Mouse (Mus musculus): ENCODE results near the gene Filip1l. TPM values are rescaled to one million over a fixed set of nuclear protein-coding genes. Genes with fewer than 3 reads are reported as not detected.

Filip1l gene
- total RNA-seq, 2 experiments from 2014 or later: 3.1 to 3.9 TPM

DNA sequence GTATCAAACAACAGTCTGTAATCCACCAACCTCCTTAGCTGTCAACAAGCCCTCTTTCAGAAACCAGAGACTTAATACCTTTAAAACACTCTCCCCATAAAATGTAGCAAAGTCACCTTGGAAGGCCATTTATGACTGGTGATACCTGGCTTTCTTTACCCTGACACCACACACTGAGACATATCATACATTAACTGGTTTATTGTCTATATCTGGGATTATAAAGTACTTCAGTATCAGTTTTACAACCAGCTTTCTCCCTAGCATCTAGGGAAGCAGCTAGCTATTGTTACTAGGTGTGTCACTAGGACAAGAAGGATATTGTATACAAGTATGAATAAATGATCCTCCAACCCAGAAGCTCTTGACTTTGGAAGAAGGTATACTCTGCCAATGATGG lies 200.3 kb downstream of the Filip1l start:
- DNase-seq (ENCODE audit: extremely low spot score in 1 of 2, low spot score in 1 of 2): no peak

DNA sequence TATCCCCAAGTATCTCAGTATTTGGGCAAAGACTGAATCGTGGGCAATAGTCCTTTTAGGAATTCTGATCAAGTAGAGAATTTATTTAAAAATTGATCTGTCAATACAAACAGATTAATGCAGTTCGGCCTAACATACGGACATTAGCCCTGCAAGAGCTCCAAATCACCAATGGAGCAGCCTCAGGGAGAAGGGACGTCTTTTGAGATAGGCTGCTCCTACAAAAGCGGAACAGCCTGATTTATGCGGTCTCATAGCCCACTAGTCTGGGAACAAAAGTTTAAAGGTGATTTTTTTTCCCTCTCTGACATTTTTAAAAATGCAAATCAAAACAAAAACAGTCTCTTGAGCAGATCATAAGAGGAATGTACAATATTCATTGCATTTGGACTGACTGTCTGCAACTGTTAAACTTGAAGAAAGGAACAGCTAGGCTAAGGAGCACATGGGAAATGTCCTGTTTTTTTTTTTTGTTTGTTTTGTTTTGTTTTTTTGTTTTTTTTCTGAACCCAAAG lies 202.1 kb downstream of the Filip1l start:
- no peak for DNase-seq (ENCODE audit: extremely low spot score in 1 of 2, low spot score in 1 of 2)

DNA sequence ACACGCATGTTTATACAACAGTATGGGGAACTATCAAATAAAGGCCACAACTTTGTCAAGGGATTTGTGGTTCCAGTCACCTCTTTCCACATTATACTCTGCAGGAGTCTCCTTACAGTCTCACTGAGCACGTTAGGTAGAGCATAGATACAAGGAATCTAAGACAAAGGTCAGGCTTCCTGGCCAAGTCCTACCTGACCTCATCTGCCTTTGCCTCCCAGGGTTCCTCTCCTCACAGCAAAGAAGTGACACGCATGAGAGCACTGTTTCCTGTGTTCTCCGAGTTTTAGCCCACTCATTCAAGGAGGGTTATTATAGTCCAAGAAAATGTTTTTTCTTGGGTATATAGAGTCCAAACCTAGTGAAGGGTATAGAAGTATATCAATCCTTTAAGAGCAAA lies 202.8 kb downstream of the Filip1l start:
- no peak for DNase-seq (ENCODE audit: extremely low spot score in 1 of 2, low spot score in 1 of 2)

- no peak for DNase-seq (ENCODE audit: extremely low spot score in 1 of 2, low spot score in 1 of 2)
Observed at GRCm38 (mm10) chr16:57556244-57556643, 203.4 kb downstream of the Filip1l start.

DNA sequence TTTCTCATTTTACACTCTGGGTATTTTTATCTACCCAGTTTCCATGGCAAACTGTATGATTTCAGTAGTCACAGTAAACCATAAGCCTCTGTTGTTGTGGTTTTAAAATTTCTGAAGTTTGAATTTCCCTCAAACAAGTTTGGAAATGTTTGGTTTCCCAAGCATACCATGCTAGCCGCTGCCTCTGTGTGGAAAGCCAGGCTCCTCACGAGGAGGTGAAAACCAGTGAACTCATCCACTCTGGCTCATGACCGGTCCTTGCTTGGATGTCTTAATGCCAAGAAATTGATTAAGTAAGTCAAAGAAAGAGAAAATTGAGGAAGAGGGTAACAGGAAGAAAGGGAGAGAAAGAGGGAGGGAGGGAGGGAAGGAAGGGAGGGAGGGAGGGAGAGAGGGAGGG lies 205.4 kb downstream of the Filip1l start:
- DNase-seq (ENCODE audit: extremely low spot score in 1 of 2, low spot score in 1 of 2): no peak

DNA sequence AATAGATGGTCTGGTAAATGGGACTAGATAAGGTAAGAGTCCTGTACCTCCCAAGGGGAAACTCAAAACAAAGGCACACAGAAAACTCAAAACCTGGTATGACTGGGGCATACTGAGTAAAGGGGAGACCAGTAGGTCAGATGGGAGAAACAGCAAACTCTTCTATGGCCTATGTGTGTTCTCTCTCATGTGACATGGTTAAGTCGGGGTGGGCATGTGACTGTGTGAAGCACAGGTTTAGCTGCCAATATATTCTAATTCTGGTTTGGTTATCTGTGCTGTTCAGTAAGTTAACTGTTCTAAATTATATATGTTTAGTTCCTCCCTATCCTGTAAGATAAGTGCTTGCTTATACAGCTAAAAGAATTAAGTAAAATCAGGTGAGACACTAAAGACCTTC lies 207.3 kb downstream of the Filip1l start:
- DNase-seq (ENCODE audit: extremely low spot score in 1 of 2, low spot score in 1 of 2): no peak

DNA sequence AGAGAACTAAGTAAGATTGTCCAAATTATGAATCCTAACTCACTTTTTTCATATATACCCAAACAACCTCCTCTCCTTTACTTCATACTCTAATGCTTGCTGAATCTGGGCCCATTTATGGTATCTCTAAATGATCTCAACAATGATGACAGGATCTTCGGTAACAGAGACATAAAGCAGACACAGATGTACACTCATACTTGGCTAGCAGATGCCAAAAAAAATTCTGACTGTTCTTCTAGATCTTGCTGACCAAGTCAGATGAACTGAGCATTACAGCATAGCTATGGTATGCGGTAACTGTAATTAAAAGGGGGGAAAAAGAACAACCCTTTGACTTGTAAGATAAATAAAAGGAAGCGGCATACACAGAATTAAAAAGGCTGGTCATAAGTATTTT lies 210.6 kb downstream of the Filip1l start:
- DNase-seq (ENCODE audit: extremely low spot score in 1 of 2, low spot score in 1 of 2): no peak

GRCm38 (mm10) chr16:57564807-57565206 lies 211.9 kb downstream of the Filip1l start:
- no peak for DNase-seq (ENCODE audit: extremely low spot score in 1 of 2, low spot score in 1 of 2)

DNA sequence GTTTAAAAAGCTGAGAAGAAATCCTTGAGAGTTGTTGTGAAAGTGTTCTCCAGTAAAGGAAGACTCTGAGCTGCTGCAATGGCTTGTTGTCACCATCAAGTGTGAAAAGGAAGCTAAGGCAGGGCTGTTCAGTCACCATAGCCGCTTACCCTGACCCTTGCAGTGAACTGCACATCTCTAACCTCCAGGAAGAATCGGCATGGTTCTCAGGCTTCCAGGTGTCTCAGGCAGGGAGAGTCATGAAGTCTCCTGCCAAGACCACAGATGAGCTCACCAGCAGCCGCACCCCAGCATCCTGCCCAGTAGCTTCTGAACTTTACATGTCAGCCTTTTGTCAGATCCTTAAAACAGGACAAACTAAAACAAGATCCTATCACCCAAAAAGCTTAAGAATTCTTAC lies 213.3 kb downstream of the Filip1l start:
- no peak for DNase-seq (ENCODE audit: extremely low spot score in 1 of 2, low spot score in 1 of 2)

DNA sequence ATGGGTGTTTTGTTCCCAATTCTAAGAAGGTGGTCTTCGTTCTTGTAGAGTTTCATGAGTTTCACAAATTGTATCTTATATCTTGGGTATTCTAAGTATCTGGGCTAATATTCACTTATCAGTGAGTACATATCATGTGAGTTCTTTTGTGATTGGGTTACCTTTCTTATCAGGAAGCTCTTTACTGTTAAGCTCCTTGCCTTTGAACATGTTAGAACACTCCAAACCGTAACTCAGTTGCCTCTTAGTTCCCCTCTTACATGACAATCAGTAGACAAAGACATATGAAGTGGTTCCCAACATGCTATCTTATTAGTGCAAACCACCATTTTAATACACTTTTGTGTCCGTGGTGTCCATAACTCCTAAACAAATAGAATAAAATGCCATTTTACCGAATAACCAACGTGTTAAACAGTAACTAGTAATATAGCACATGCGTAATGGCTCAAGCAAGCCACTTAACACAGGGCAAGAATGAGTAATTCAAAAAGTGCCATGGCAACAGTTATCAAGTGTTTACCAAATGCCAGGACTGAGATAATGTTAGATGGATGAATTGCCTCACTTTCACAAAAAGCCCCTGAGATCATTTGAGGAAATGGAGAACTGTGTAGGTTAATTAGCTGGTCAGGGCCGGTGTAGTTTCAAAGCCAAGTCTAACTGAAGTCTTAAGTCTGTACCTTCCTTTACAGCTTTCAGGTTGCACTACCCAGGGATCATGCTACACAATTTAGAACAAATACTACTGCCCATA lies 215.9 kb downstream of the Filip1l start:
- no peak for DNase-seq (ENCODE audit: extremely low spot score in 1 of 2, low spot score in 1 of 2)

DNA sequence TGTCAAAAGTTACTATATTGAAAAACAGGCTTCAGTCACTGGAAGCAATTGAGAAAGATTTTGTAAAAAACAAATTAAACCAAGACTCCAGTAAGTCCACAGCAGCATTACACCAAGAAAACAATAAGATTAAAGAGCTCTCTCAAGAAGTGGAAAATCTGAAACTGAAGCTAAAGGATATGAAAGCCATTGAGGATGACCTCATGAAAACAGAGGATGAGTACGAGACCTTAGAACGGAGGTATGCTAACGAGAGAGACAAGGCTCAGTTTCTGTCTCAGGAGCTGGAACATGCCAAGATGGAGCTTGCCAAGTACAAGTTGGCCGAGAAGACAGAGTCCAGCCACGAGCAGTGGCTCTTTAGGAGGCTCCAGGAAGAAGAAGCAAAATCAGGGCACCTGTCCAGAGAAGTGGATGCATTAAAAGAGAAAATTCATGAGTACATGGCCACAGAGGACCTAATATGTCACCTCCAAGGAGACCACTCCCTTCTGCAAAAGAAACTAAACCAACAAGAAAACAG lies 218.0 kb downstream of the Filip1l start:
- DNase-seq (ENCODE audit: extremely low spot score in 1 of 2, low spot score in 1 of 2): no peak

GRCm38 (mm10) chr16:57573831-57574230 lies 220.9 kb downstream of the Filip1l start:
- no peak for DNase-seq (ENCODE audit: extremely low spot score in 1 of 2, low spot score in 1 of 2)

- no peak for DNase-seq (ENCODE audit: extremely low spot score in 1 of 2, low spot score in 1 of 2)
Observed at GRCm38 (mm10) chr16:57575764-57576388, 223.0 kb downstream of the Filip1l start.

GRCm38 (mm10) chr16:57577519-57577918 lies 224.6 kb downstream of the Filip1l start:
- DNase-seq (ENCODE audit: extremely low spot score in 1 of 2, low spot score in 1 of 2): no peak

DNA sequence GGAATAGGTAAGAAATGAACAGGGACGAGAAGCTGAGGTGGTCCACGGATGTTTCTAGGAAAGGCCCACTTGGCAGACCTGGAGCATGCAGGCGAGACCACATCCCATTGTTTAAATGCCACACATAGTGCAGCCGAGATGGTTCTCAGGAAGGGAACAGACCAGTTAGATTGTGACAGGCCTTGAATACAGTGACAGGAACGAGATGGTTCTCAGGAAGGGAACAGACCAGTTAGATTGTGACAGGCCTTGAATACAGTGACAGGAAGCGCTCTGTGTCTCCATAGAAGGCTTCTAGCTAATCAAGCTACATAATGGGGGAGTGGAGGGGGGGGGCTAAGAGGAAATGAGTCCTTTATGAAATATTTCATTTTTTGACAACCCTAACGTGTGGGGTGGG lies 227.1 kb downstream of the Filip1l start:
- no peak for DNase-seq (ENCODE audit: extremely low spot score in 1 of 2, low spot score in 1 of 2)

DNA sequence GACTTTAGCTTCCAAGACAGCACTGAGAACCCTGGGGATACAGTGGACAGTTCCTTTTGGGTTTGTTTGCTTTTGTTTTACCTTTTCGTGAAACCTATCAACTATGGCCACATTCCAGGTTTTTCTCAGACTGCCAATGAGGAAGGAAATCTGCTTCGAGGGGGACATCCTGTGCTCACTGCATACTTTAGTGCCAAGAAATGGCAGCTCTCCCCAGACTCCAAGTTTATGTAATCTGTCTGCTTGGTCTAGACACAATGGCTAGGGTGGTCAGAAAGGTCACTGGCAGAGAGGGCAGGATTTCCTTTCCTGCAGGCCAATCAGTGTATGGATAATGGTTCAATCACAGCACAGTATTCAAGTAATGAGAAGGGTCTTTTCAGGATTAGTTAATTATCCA lies 229.1 kb downstream of the Filip1l start:
- DNase-seq (ENCODE audit: extremely low spot score in 1 of 2, low spot score in 1 of 2): no peak

DNA sequence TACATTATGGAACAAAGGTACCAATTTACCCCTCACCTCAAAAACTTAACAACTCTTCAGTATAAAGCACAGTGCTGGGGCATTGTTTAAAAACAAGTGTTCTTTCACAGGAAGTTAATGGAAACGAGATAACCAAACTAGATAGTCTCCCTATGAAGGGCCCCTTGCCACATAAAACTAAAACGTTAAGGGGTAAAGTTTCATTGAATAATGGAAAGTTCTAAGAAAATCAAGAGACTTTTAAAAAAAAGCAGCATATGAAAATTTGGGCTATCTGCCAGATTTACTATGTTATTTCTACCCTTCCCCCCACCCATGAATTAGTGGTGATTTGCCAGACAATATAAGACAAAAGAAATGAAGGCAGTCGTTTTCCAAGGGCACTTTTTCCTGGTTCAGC lies 232.3 kb downstream of the Filip1l start:
- DNase-seq (ENCODE audit: extremely low spot score in 1 of 2, low spot score in 1 of 2): no peak

- DNase-seq (ENCODE audit: extremely low spot score in 1 of 2, low spot score in 1 of 2): peak; percentile 3 to 9
Observed at GRCm38 (mm10) chr16:57593422-57594157, 240.7 kb downstream of the Filip1l start.

DNA sequence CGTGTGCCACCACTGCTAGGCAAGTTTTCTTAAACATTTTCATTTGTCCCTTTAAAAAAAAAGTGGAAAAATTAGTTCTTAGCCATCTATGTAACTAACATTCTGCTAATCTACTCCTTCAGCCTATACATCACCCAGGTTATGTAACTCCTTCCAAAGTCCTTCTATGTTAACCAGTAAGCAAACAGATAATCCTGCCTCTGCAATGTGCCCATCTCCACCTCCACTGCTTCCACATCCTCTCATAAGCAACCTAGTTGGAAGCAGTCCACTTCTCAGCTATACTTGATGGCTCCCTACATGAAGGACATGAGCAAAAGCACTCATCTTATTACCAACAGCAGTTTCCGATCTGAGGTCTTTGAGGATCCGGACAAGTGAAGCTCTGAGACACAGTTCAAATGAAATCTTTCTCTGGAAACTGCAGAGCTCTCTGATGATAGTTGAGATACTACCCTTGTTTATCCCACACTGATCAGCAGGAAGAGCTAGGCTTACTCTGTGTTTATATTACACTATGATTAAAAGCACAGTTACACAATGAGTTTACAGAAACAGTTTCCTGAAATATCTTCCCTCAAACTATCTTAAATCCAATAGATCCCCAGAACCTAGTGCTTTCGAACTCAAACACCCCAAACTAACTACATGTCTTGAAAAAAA lies 244.5 kb downstream of the Filip1l start:
- DNase-seq (ENCODE audit: extremely low spot score in 1 of 2, low spot score in 1 of 2): no peak

DNA sequence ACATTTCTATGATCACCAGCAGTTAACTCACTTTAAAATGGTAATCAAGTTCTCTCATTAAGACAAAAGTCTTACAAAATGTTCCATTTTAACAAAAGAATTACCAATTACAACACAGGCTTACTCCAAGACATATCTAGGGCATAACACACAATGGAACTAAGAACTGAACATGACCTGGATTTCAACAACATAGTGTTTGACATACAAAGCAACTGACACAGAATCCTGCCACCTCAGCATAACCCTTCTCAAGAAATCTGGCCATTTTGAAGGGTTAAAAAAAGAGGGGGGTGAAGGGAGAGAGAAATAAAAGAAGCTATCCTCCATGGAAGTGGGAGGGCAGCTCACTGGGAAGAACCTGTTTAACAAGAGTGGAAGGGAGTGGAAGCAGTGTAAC lies 248.1 kb downstream of the Filip1l start:
- no peak for DNase-seq (ENCODE audit: extremely low spot score in 1 of 2, low spot score in 1 of 2)
